Mouse (Mus musculus) CD4-positive, CD25-positive, alpha-beta regulatory T cell, adult 4 months (primary cell): ENCODE measurements at regions not wholly inside any gene's neighbourhood (a gene's known extent, or its start where the extent isn't known, plus 50 kb on each side); places are given as distances from the start of the nearest gene placed in this dataset.
A peak's percentile ranks its signal among the peaks of the same experiment; 100 is the strongest.

Experiments used
- ATAC-seq: one replicate; pipeline ENCODE4 v1.8.0; 2017

- ATAC-seq, result no peak
These were observed 56.7 kb upstream of the Med4 start for GRCm38 (mm10) chr14:73453164-73453563.

GRCm38 (mm10) chr14:73452321-73453082, 57.3 kb upstream of the Med4 start:
- no peak for ATAC-seq

- peak; percentile 38 for ATAC-seq
These were observed 58.4 kb upstream of the Med4 start for GRCm38 (mm10) chr14:73451291-73452045.

GRCm38 (mm10) chr14:73449901-73450495, 59.8 kb upstream of the Med4 start:
- ATAC-seq, result no peak

GRCm38 (mm10) chr14:73449111-73449510, 60.7 kb upstream of the Med4 start:
- peak; percentile 86 for ATAC-seq

GRCm38 (mm10) chr14:73445508-73446256, 60.6 kb upstream of the Itm2b start:
- ATAC-seq, result no peak

- no peak for ATAC-seq
These were observed 59.6 kb upstream of the Itm2b start for GRCm38 (mm10) chr14:73444733-73445132.

GRCm38 (mm10) chr14:73441951-73442716, 57.0 kb upstream of the Itm2b start:
- ATAC-seq, result peak; percentile 58

GRCm38 (mm10) chr14:73441206-73441950, 56.3 kb upstream of the Itm2b start:
- peak; percentile 71 for ATAC-seq

GRCm38 (mm10) chr14:73439802-73440309, 54.8 kb upstream of the Itm2b start:
- ATAC-seq, result no peak

GRCm38 (mm10) chr14:73435839-73436238, 50.8 kb upstream of the Itm2b start:
- ATAC-seq, result no peak
